Mouse (Mus musculus): ENCODE results near the gene Nav2. TPM values are rescaled to one million over a fixed set of nuclear protein-coding genes. Genes with fewer than 3 reads are reported as not detected.
A peak's percentile ranks its signal among the peaks of the same experiment; 100 is the strongest.

Gene Nav2
- polyA plus RNA-seq, 1 experiment from 2014 or later: 8.3 TPM

- no peak for DNase-seq (ENCODE audit: low spot score)
- no peak overlapping the region for H3K27ac ChIP-seq
- no peaks in the 10 kb centered on the region for H3K9me3 ChIP-seq (replicated peaks)
- peaks cover 5% of the 10 kb centered on the region; the same call in 1 of the 2 replicates for H3K4me1 ChIP-seq
- 52% methylated on average over 3 of the region's 3 CpGs for WGBS
- H3K36me3 ChIP-seq: no peaks in the 10 kb centered on the region
- H3K4me3 ChIP-seq: no peak overlapping the region
- no peaks in the 10 kb centered on the region for H3K27me3 ChIP-seq (ENCODE audit: low read depth, poor library complexity, severe bottlenecking)
Measured at GRCm38 (mm10) chr7:49369006-49369405, 460.5 kb downstream of the Nav2 start.

GRCm38 (mm10) chr7:49369809-49370473 is 461.4 kb downstream of the Nav2 start:
- Histone ChIP-seq H3K4me1 (peaks cover 7% of the 10 kb centered on the region; the same call in 1 of the 2 replicates), H3K27ac (no peak overlapping the region), H3K4me3 (no peak overlapping the region), H3K27me3 (ENCODE audit: low read depth, poor library complexity, severe bottlenecking) (no peaks in the 10 kb centered on the region), H3K36me3 (no peaks in the 10 kb centered on the region), H3K9me3 (replicated peaks) (no peaks in the 10 kb centered on the region)
- 89% methylated on average over 10 of the region's 10 CpGs for WGBS
- DNase-seq (ENCODE audit: low spot score): no peak

- H3K27ac ChIP-seq: no peak overlapping the region
- no peak overlapping the region for H3K4me3 ChIP-seq
- peaks cover 15% of the 10 kb centered on the region for H3K4me1 ChIP-seq
- DNase-seq (ENCODE audit: low spot score): no peak
- H3K27me3 ChIP-seq (ENCODE audit: low read depth, poor library complexity, severe bottlenecking): no peaks in the 10 kb centered on the region
- 99% methylated on average over 2 of the region's 2 CpGs for WGBS
- no peaks in the 10 kb centered on the region for H3K36me3 ChIP-seq
- no peaks in the 10 kb centered on the region for H3K9me3 ChIP-seq (replicated peaks)
Measured at GRCm38 (mm10) chr7:49371345-49371744, 462.8 kb downstream of the Nav2 start.

- Histone ChIP-seq H3K27me3 (ENCODE audit: low read depth, poor library complexity, severe bottlenecking) (no peaks in the 10 kb centered on the region), H3K4me3 (no peak overlapping the region), H3K36me3 (no peaks in the 10 kb centered on the region), H3K9me3 (replicated peaks) (no peaks in the 10 kb centered on the region), H3K27ac (no peak overlapping the region), H3K4me1 (peaks cover 15% of the 10 kb centered on the region)
- 86% methylated on average over 7 of the region's 7 CpGs for WGBS
- no peak for DNase-seq (ENCODE audit: low spot score)
Measured at GRCm38 (mm10) chr7:49371972-49372371, 463.5 kb downstream of the Nav2 start.

- H3K4me3 ChIP-seq: no peak overlapping the region
- peaks cover 15% of the 10 kb centered on the region for H3K4me1 ChIP-seq
- no peaks in the 10 kb centered on the region for H3K27me3 ChIP-seq (ENCODE audit: low read depth, poor library complexity, severe bottlenecking)
- H3K9me3 ChIP-seq (replicated peaks): no peaks in the 10 kb centered on the region
- H3K27ac ChIP-seq: no peak overlapping the region
- no peaks in the 10 kb centered on the region for H3K36me3 ChIP-seq
- no peak for DNase-seq (ENCODE audit: low spot score)
- WGBS: 88% methylated on average over 1 of the region's 1 CpGs
Measured at GRCm38 (mm10) chr7:49373173-49373572, 464.7 kb downstream of the Nav2 start.

GRCm38 (mm10) chr7:49373661-49374060 is 465.1 kb downstream of the Nav2 start:
- no peak for DNase-seq (ENCODE audit: low spot score)
- no peaks in the 10 kb centered on the region for H3K36me3 ChIP-seq
- H3K4me3 ChIP-seq: no peak overlapping the region
- no peak overlapping the region for H3K27ac ChIP-seq
- peaks cover 15% of the 10 kb centered on the region for H3K4me1 ChIP-seq
- 81% methylated on average over 3 of the region's 3 CpGs for WGBS
- H3K9me3 ChIP-seq (replicated peaks): no peaks in the 10 kb centered on the region
- H3K27me3 ChIP-seq (ENCODE audit: low read depth, poor library complexity, severe bottlenecking): no peaks in the 10 kb centered on the region

- H3K9me3 ChIP-seq (replicated peaks): no peaks in the 10 kb centered on the region
- no peaks in the 10 kb centered on the region for H3K27me3 ChIP-seq (ENCODE audit: low read depth, poor library complexity, severe bottlenecking)
- H3K4me3 ChIP-seq: no peak overlapping the region
- H3K36me3 ChIP-seq: no peaks in the 10 kb centered on the region
- WGBS: 52% methylated on average over 9 of the region's 9 CpGs
- no peak overlapping the region for H3K27ac ChIP-seq
- H3K4me1 ChIP-seq: peaks cover 15% of the 10 kb centered on the region
- peak; percentile 38 for DNase-seq (ENCODE audit: low spot score)
Measured at GRCm38 (mm10) chr7:49375499-49375974, 467.0 kb downstream of the Nav2 start.

GRCm38 (mm10) chr7:49378608-49379007 is 470.1 kb downstream of the Nav2 start:
- H3K36me3 ChIP-seq: no peaks in the 10 kb centered on the region
- no peak overlapping the region; the same call in 1 of the 2 replicates for H3K27ac ChIP-seq
- DNase-seq (ENCODE audit: low spot score): no peak
- no peak overlapping the region for H3K4me3 ChIP-seq
- WGBS: 61% methylated on average over 5 of the region's 5 CpGs
- peaks cover 26% of the 10 kb centered on the region for H3K4me1 ChIP-seq
- H3K27me3 ChIP-seq (ENCODE audit: low read depth, poor library complexity, severe bottlenecking): no peaks in the 10 kb centered on the region
- H3K9me3 ChIP-seq (replicated peaks): no peaks in the 10 kb centered on the region

- WGBS: 91% methylated on average over 9 of the region's 9 CpGs
- Histone ChIP-seq H3K36me3 (no peaks in the 10 kb centered on the region), H3K27ac (no peak overlapping the region), H3K9me3 (replicated peaks) (no peaks in the 10 kb centered on the region), H3K4me1 (peaks cover 18% of the 10 kb centered on the region), H3K4me3 (no peak overlapping the region), H3K27me3 (ENCODE audit: low read depth, poor library complexity, severe bottlenecking) (no peaks in the 10 kb centered on the region)
- no peak for DNase-seq (ENCODE audit: low spot score)
Measured at GRCm38 (mm10) chr7:49380940-49381339, 472.4 kb downstream of the Nav2 start.

GRCm38 (mm10) chr7:49382884-49383283 is 474.4 kb downstream of the Nav2 start:
- no peaks in the 10 kb centered on the region for H3K27me3 ChIP-seq (ENCODE audit: low read depth, poor library complexity, severe bottlenecking)
- WGBS: 66% methylated on average over 10 of the region's 10 CpGs
- no peak for DNase-seq (ENCODE audit: low spot score)
- H3K36me3 ChIP-seq: no peaks in the 10 kb centered on the region
- peaks cover 19% of the 10 kb centered on the region for H3K4me1 ChIP-seq
- no peak overlapping the region for H3K4me3 ChIP-seq
- peak overlapping the region; percentile 59 for H3K27ac ChIP-seq
- no peaks in the 10 kb centered on the region for H3K9me3 ChIP-seq (replicated peaks)

- Histone ChIP-seq H3K36me3 (no peaks in the 10 kb centered on the region), H3K4me3 (no peak overlapping the region), H3K9me3 (replicated peaks) (no peaks in the 10 kb centered on the region), H3K4me1 (peaks cover 25% of the 10 kb centered on the region), H3K27me3 (ENCODE audit: low read depth, poor library complexity, severe bottlenecking) (no peaks in the 10 kb centered on the region), H3K27ac (no peak overlapping the region)
- WGBS: 53% methylated on average over 2 of the region's 2 CpGs
- DNase-seq (ENCODE audit: low spot score): no peak
Measured at GRCm38 (mm10) chr7:49388137-49388536, 479.6 kb downstream of the Nav2 start.

- no peak overlapping the region for H3K4me3 ChIP-seq
- no peak overlapping the region for H3K27ac ChIP-seq
- DNase-seq (ENCODE audit: low spot score): no peak
- H3K36me3 ChIP-seq: no peaks in the 10 kb centered on the region
- H3K27me3 ChIP-seq (ENCODE audit: low read depth, poor library complexity, severe bottlenecking): no peaks in the 10 kb centered on the region
- 79% methylated on average over 3 of the region's 3 CpGs for WGBS
- peaks cover 23% of the 10 kb centered on the region for H3K4me1 ChIP-seq
- H3K9me3 ChIP-seq (replicated peaks): no peaks in the 10 kb centered on the region
Measured at GRCm38 (mm10) chr7:49390312-49390711, 481.8 kb downstream of the Nav2 start.

- WGBS: 89% methylated on average over 9 of the region's 9 CpGs
- no peaks in the 10 kb centered on the region for H3K36me3 ChIP-seq
- H3K27ac ChIP-seq: no peak overlapping the region
- H3K4me1 ChIP-seq: peaks cover 23% of the 10 kb centered on the region
- no peaks in the 10 kb centered on the region for H3K27me3 ChIP-seq (ENCODE audit: low read depth, poor library complexity, severe bottlenecking)
- no peak for DNase-seq (ENCODE audit: low spot score)
- no peak overlapping the region for H3K4me3 ChIP-seq
- H3K9me3 ChIP-seq (replicated peaks): no peaks in the 10 kb centered on the region
Measured at GRCm38 (mm10) chr7:49390829-49391228, 482.3 kb downstream of the Nav2 start.

- H3K4me3 ChIP-seq: no peak overlapping the region
- no peaks in the 10 kb centered on the region for H3K9me3 ChIP-seq (replicated peaks)
- H3K4me1 ChIP-seq: peaks cover 23% of the 10 kb centered on the region
- no peaks in the 10 kb centered on the region for H3K36me3 ChIP-seq
- DNase-seq (ENCODE audit: low spot score): no peak
- H3K27ac ChIP-seq: no peak overlapping the region
- WGBS: 83% methylated on average over 3 of the region's 3 CpGs
- no peaks in the 10 kb centered on the region for H3K27me3 ChIP-seq (ENCODE audit: low read depth, poor library complexity, severe bottlenecking)
Measured at GRCm38 (mm10) chr7:49392180-49392579, 483.7 kb downstream of the Nav2 start.
